Mouse (Mus musculus): ENCODE measurements around the gene Gm6763. TPM values are rescaled to one million over a fixed set of nuclear protein-coding genes. Genes with fewer than 3 reads are reported as not detected.
"Not testable (repeated sequence)": the region's sequence is repeated elsewhere in the genome, so short reads cannot be mapped to it uniquely, and the experiment has no call there.

Gm6763 gene
- not detected in 2 replicates for polyA plus RNA-seq (2015; fragmentation: Nextera tagmentation; extraction: Ambion mirVana)

DNA sequence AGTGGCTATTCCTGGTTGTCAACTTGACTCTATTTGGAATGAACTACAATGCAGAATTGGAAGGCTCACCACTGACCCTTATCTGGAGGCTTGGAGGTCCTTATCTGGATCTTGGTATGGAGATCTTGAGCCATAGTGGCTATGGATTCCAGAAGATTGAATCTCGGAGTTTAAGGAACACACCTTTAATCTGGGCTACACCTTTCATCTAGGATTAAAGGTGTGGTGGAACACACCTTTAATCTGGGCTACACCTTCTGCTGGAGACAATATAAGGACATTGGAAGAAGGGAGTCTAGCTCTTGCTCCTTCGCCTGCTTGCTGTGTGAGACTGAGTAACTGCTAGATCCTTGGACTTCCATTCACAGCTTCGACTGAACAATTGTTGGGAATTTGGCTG, at the start of gene Gm6763:
Gene Gm6763 (plus strand): TSS at position 301 of the 400 bp plus-strand sequence.
- not testable (repeated sequence) for H3K4me3 ChIP-seq (replicated peaks); ATAC-seq (ENCODE audit: insufficient read depth); H3K36me3 ChIP-seq (replicated peaks); H3K27ac ChIP-seq (replicated peaks); H3K27me3 ChIP-seq; H3K9me3 ChIP-seq (replicated peaks); H3K4me2 ChIP-seq; H3K9ac ChIP-seq; H3K4me1 ChIP-seq (replicated peaks)
- no CpG with 5 or more reads among the region's 3 CpGs for WGBS (ENCODE audit: insufficient replicate concordance)

GRCm38 (mm10) chr10:104110044-104110443, 41.3 kb upstream of the Gm6763 start:
- Histone ChIP-seq H3K27ac (replicated peaks) (no peak overlapping the region), H3K4me3 (replicated peaks) (no peak overlapping the region), H3K9me3 (replicated peaks) (no peaks in the 10 kb centered on the region), H3K27me3 (no peaks in the 10 kb centered on the region), H3K9ac (no peak overlapping the region), H3K36me3 (replicated peaks) (no peaks in the 10 kb centered on the region), H3K4me1 (replicated peaks) (no peaks in the 10 kb centered on the region), H3K4me2 (no peak overlapping the region)
- 55% methylated on average over 3 of the region's 3 CpGs for WGBS (ENCODE audit: insufficient replicate concordance)
- no peak for ATAC-seq (ENCODE audit: insufficient read depth)

- no peak overlapping the region for H3K4me2 ChIP-seq
- no peaks in the 10 kb centered on the region for H3K4me1 ChIP-seq (replicated peaks)
- H3K27ac ChIP-seq (replicated peaks) = no peak overlapping the region
- H3K9ac ChIP-seq = no peak overlapping the region
- no peak overlapping the region for H3K4me3 ChIP-seq (replicated peaks)
- ATAC-seq (ENCODE audit: insufficient read depth) = no peak
- 40% methylated on average over 2 of the region's 2 CpGs for WGBS (ENCODE audit: insufficient replicate concordance)
- H3K27me3 ChIP-seq = no peaks in the 10 kb centered on the region
- no peaks in the 10 kb centered on the region for H3K36me3 ChIP-seq (replicated peaks)
- H3K9me3 ChIP-seq (replicated peaks) = no peaks in the 10 kb centered on the region
These were observed 33.0 kb upstream of the Gm6763 start for GRCm38 (mm10) chr10:104118312-104118711.

- H3K9me3 ChIP-seq (replicated peaks); H3K9ac ChIP-seq; H3K4me1 ChIP-seq (replicated peaks); H3K4me3 ChIP-seq (replicated peaks); H3K4me2 ChIP-seq; H3K27ac ChIP-seq (replicated peaks); H3K27me3 ChIP-seq; H3K36me3 ChIP-seq (replicated peaks); ATAC-seq (ENCODE audit: insufficient read depth): not testable (repeated sequence)
- WGBS (ENCODE audit: insufficient replicate concordance) = no CpG with 5 or more reads among the region's 3 CpGs
These were observed 8.6 kb upstream of the Gm6763 start, which contains the start of gene Gm21293 for GRCm38 (mm10) chr10:104142687-104143086. TSS of gene Gm21293 (plus strand) at chr10:104142987.

GRCm38 (mm10) chr10:104159706-104160105, 8.4 kb downstream of the Gm6763 start, which contains the start of gene Gm8764:
TSS of gene Gm8764 (plus strand) at chr10:104160006.
- WGBS (ENCODE audit: insufficient replicate concordance) = no CpG with 5 or more reads among the region's 3 CpGs
- not testable (repeated sequence) for H3K4me3 ChIP-seq (replicated peaks); H3K4me2 ChIP-seq; ATAC-seq (ENCODE audit: insufficient read depth); H3K27ac ChIP-seq (replicated peaks); H3K36me3 ChIP-seq (replicated peaks); H3K9me3 ChIP-seq (replicated peaks); H3K27me3 ChIP-seq; H3K9ac ChIP-seq; H3K4me1 ChIP-seq (replicated peaks)

DNA sequence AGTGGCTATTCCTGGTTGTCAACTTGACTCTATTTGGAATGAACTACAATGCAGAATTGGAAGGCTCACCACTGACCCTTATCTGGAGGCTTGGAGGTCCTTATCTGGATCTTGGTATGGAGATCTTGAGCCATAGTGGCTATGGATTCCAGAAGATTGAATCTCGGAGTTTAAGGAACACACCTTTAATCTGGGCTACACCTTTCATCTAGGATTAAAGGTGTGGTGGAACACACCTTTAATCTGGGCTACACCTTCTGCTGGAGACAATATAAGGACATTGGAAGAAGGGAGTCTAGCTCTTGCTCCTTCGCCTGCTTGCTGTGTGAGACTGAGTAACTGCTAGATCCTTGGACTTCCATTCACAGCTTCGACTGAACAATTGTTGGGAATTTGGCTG, 16.9 kb downstream of the Gm6763 start, which contains the start of gene Gm21304:
Gene Gm21304 (plus strand): TSS at position 301 of the 400 bp plus-strand sequence.
- H3K27me3 ChIP-seq; H3K4me1 ChIP-seq (replicated peaks); H3K4me2 ChIP-seq; H3K27ac ChIP-seq (replicated peaks); H3K4me3 ChIP-seq (replicated peaks); H3K9me3 ChIP-seq (replicated peaks); ATAC-seq (ENCODE audit: insufficient read depth); H3K36me3 ChIP-seq (replicated peaks); H3K9ac ChIP-seq: not testable (repeated sequence)
- no CpG with 5 or more reads among the region's 3 CpGs for WGBS (ENCODE audit: insufficient replicate concordance)

DNA sequence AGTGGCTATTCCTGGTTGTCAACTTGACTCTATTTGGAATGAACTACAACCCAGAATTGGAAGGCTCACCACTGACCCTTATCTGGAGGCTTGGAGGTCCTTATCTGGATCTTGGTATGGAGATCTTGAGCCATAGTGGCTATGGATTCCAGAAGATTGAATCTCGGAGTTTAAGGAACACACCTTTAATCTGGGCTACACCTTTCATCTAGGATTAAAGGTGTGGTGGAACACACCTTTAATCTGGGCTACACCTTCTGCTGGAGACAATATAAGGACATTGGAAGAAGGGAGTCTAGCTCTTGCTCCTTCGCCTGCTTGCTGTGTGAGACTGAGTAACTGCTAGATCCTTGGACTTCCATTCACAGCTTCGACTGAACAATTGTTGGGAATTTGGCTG, 25.4 kb downstream of the Gm6763 start, which contains the start of gene Gm21312:
Gene Gm21312 (plus strand): TSS at position 301 of the 400 bp plus-strand sequence.
- WGBS (ENCODE audit: insufficient replicate concordance) = no CpG with 5 or more reads among the region's 3 CpGs

DNA sequence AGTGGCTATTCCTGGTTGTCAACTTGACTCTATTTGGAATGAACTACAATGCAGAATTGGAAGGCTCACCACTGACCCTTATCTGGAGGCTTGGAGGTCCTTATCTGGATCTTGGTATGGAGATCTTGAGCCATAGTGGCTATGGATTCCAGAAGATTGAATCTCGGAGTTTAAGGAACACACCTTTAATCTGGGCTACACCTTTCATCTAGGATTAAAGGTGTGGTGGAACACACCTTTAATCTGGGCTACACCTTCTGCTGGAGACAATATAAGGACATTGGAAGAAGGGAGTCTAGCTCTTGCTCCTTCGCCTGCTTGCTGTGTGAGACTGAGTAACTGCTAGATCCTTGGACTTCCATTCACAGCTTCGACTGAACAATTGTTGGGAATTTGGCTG, 33.9 kb downstream of the Gm6763 start, which contains the start of gene Gm20765:
Gene Gm20765 (plus strand): TSS at position 301 of the 400 bp plus-strand sequence.
- no CpG with 5 or more reads among the region's 3 CpGs for WGBS (ENCODE audit: insufficient replicate concordance)

More for the DNA sequence above, 25.4 kb downstream of the Gm6763 start, which contains the start of gene Gm21312:
- H3K9me3 ChIP-seq (replicated peaks); H3K4me2 ChIP-seq; H3K9ac ChIP-seq; H3K27me3 ChIP-seq; H3K36me3 ChIP-seq (replicated peaks); H3K27ac ChIP-seq (replicated peaks); H3K4me3 ChIP-seq (replicated peaks); H3K4me1 ChIP-seq (replicated peaks); ATAC-seq (ENCODE audit: insufficient read depth): not testable (repeated sequence)

DNA sequence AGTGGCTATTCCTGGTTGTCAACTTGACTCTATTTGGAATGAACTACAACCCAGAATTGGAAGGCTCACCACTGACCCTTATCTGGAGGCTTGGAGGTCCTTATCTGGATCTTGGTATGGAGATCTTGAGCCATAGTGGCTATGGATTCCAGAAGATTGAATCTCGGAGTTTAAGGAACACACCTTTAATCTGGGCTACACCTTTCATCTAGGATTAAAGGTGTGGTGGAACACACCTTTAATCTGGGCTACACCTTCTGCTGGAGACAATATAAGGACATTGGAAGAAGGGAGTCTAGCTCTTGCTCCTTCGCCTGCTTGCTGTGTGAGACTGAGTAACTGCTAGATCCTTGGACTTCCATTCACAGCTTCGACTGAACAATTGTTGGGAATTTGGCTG, 42.4 kb downstream of the Gm6763 start, which contains the start of gene Gm4340:
Gene Gm4340 (plus strand): TSS at position 301 of the 400 bp plus-strand sequence.
- not testable (repeated sequence) for ATAC-seq (ENCODE audit: insufficient read depth); H3K36me3 ChIP-seq (replicated peaks)
- WGBS (ENCODE audit: insufficient replicate concordance) = no CpG with 5 or more reads among the region's 3 CpGs

More for the DNA sequence above, 33.9 kb downstream of the Gm6763 start, which contains the start of gene Gm20765:
- not testable (repeated sequence) for H3K27me3 ChIP-seq; H3K4me3 ChIP-seq (replicated peaks); H3K4me1 ChIP-seq (replicated peaks); H3K36me3 ChIP-seq (replicated peaks); H3K9me3 ChIP-seq (replicated peaks); ATAC-seq (ENCODE audit: insufficient read depth); H3K4me2 ChIP-seq; H3K27ac ChIP-seq (replicated peaks); H3K9ac ChIP-seq

More for the DNA sequence above, 42.4 kb downstream of the Gm6763 start, which contains the start of gene Gm4340:
- not testable (repeated sequence) for H3K4me2 ChIP-seq; H3K9me3 ChIP-seq (replicated peaks); H3K27me3 ChIP-seq; H3K4me1 ChIP-seq (replicated peaks); H3K27ac ChIP-seq (replicated peaks); H3K9ac ChIP-seq; H3K4me3 ChIP-seq (replicated peaks)

Other genes with a start within 250 kb of the Gm6763 start
- not detected in 2 replicates for gene Gm21293, start 8.5 kb upstream of the Gm6763 start, polyA plus RNA-seq (2015; fragmentation: Nextera tagmentation; extraction: Ambion mirVana)
- not detected in 2 replicates for gene Gm8764, start 8.5 kb downstream of the Gm6763 start, polyA plus RNA-seq (2015; fragmentation: Nextera tagmentation; extraction: Ambion mirVana)
- not detected in 2 replicates for gene Gm21304, start 17.0 kb downstream of the Gm6763 start, polyA plus RNA-seq (2015; fragmentation: Nextera tagmentation; extraction: Ambion mirVana)
- not detected in 2 replicates for gene Gm21312, start 25.5 kb downstream of the Gm6763 start, polyA plus RNA-seq (2015; fragmentation: Nextera tagmentation; extraction: Ambion mirVana)
- not detected in 2 replicates for gene Gm20765, start 34.0 kb downstream of the Gm6763 start, polyA plus RNA-seq (2015; fragmentation: Nextera tagmentation; extraction: Ambion mirVana)
- gene Gm4340, start 42.5 kb downstream of the Gm6763 start, polyA plus RNA-seq (2015; fragmentation: Nextera tagmentation; extraction: Ambion mirVana) = not detected in 2 replicates

Data from liver, embryonic 15.5 days (tissue).